Mouse (Mus musculus) limb, embryonic 14.5 days (tissue): ENCODE results near the gene Arhgap22. TPM values are rescaled to one million over a fixed set of nuclear protein-coding genes. Genes with fewer than 3 reads are reported as not detected.

Experiments
- ATAC-seq: fragments of 200-750 bp; cut with Nextera tagmentation; 2 replicates; pipeline ENCODE4 v1.8.0; 2017; ENCODE audit warnings: low read depth, moderate number of reproducible peaks, moderate TSS enrichment; ENCODE audit not compliant: low FRiP score
- DNase-seq: peaks from one replicate; pipeline ENCODE4 v3.0.0-alpha.2; 2015; ENCODE audit warnings: low spot score
- H3K27ac ChIP-seq: fragments of 300-500 bp; sonication (generic); replicated peaks from 2 replicates; pipeline ENCODE4 v1.5.1; 2014; ENCODE audit warnings: low read depth, mild to moderate bottlenecking, low read length, moderate library complexity, mixed read lengths
- H3K27me3 ChIP-seq: fragments of 300-500 bp; sonication (generic); 2 replicates; pipeline ENCODE4 v1.6.1; 2014; ENCODE audit warnings: low read length, mixed read lengths; ENCODE audit not compliant: control insufficient read depth, insufficient read depth
- H3K36me3 ChIP-seq: fragments of 300-500 bp; sonication (generic); 2 replicates; pipeline ENCODE4 v1.6.1; 2014; ENCODE audit warnings: mild to moderate bottlenecking, low read length, moderate library complexity, mixed read lengths; ENCODE audit not compliant: control insufficient read depth, insufficient read depth
- H3K4me1 ChIP-seq: fragments of 300-500 bp; sonication (generic); 2 replicates; pipeline ENCODE4 v1.6.1; 2014; ENCODE audit warnings: antibody characterized with exemption, low read length, mixed read lengths; ENCODE audit not compliant: control insufficient read depth, insufficient read depth
- H3K4me2 ChIP-seq: fragments of 300-500 bp; sonication (generic); replicated peaks from 2 replicates; pipeline ENCODE4 v1.6.1; 2014; ENCODE audit warnings: low read depth, mild to moderate bottlenecking, low read length, moderate library complexity; ENCODE audit not compliant: severe bottlenecking
- H3K4me3 ChIP-seq: fragments of 300-500 bp; sonication (generic); replicated peaks from 2 replicates; pipeline ENCODE4 v1.5.1; 2014; ENCODE audit warnings: low read length
- H3K9ac ChIP-seq: fragments of 300-500 bp; sonication (generic); 2 replicates; pipeline ENCODE4 v1.6.1; 2014; ENCODE audit warnings: mild to moderate bottlenecking, low read depth, low read length, moderate library complexity; ENCODE audit not compliant: severe bottlenecking
- H3K9me3 ChIP-seq: fragments of 300-500 bp; sonication (generic); 2 replicates; pipeline ENCODE4 v1.6.1; 2016; ENCODE audit warnings: low read length; ENCODE audit not compliant: control insufficient read depth
- POLR2A ChIP-seq: fragments of 200-500 bp; IDR thresholded peaks from 2 replicates; pipeline ENCODE4 v1.8.0; 2012; ENCODE audit warnings: inconsistent platforms, mild to moderate bottlenecking, moderate library complexity, borderline replicate concordance; ENCODE audit not compliant: insufficient read depth, insufficient read length; ENCODE audit errors: extremely low read depth
- WGBS: fragments of 180-500 bp; shearing (Covaris S2); extraction: QIAGEN DNeasy Blood & Tissue Kit; methylation state at CpG from one replicate; pipeline ENCODE4 v1.1.7; 2014; 5-methylcytosine and 5-hydroxymethylcytosine counted together
- polyA plus RNA-seq, 2 experiments: library from polyadenylated mRNA; depleted of rRNA in 1 of 2; stranded (reverse) in 1 of 2; unstranded in 1 of 2; fragments of >200 nt; fragmentation: Nextera tagmentation in 1 of 2; extraction: Ambion mirVana in 1 of 2; gene quantifications; 2 replicates each; pipeline versions ENCODE4 v1.2.1 to v1.2.3; 2012 to 2014

The Arhgap22 gene
- polyA plus RNA-seq, 2 experiments, result 4.8 to 5.3 TPM

GRCm38 (mm10) chr14:33300591-33300990 is 86.8 kb downstream of the Arhgap22 start:
- ATAC-seq (no peak), DNase-seq (no peak)
- H3K36me3 ChIP-seq, result no peaks in the 10 kb centered on the region
- no peaks in the 10 kb centered on the region for H3K27me3 ChIP-seq
- H3K4me2 ChIP-seq, result no peak overlapping the region
- no peak overlapping the region for H3K27ac ChIP-seq
- H3K9ac ChIP-seq, result no peak overlapping the region
- WGBS, result 69% methylated on average over 2 of the region's 2 CpGs
- no peaks in the 10 kb centered on the region; the same call in 1 of the 2 replicates for H3K4me1 ChIP-seq
- H3K4me3 ChIP-seq, result no peak overlapping the region
- no peaks in the 10 kb centered on the region for H3K9me3 ChIP-seq
- no peak for TF ChIP-seq POLR2A

GRCm38 (mm10) chr14:33303348-33303819 is 89.6 kb downstream of the Arhgap22 start:
- no peak overlapping the region for H3K27ac ChIP-seq
- H3K4me1 ChIP-seq, result no peaks in the 10 kb centered on the region; the same call in 1 of the 2 replicates
- H3K9me3 ChIP-seq, result no peaks in the 10 kb centered on the region
- no peak overlapping the region for H3K4me3 ChIP-seq
- no peaks in the 10 kb centered on the region for H3K36me3 ChIP-seq
- 20% methylated on average over 9 of the region's 9 CpGs for WGBS
- H3K9ac ChIP-seq, result no peak overlapping the region
- H3K4me2 ChIP-seq, result no peak overlapping the region
- TF ChIP-seq POLR2A, result no peak
- H3K27me3 ChIP-seq, result no peaks in the 10 kb centered on the region
- DNase-seq, result peak; percentile 91
- peak; percentile 67 for ATAC-seq

DNA sequence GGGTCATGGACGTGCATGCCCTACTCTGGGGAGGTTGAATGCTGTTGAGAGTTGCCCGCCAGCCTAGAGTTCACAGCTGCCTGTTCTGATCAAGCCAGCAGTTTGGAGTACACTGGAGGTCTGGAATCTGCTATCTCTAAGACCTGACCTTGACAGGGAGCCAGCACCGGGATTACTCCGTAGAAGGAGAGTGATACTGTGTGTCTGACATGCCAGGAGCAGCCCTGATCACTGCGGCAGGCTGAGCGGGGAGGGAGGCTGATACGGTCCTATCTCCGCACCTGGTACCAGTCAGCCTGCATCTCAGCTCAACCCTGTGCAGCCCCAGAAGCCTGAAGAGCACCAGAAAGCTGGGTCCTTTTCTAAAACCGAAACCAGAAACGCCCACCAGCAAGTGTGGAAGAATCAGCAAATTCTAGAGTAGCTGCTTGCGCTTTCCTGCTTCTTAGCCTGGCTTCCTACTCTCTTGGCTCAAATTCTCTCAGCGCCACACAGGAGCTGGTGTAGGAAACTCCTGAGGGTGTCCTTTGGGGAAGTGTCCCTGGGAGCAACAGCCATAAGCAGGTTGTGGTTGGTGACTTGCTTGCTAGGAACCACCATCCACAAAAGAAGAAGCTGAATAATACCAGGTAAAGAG is 91.9 kb downstream of the Arhgap22 start:
- 68% methylated on average over 12 of the region's 12 CpGs for WGBS
- Histone ChIP-seq H3K4me1 (no peaks in the 10 kb centered on the region; the same call in 1 of the 2 replicates), H3K36me3 (no peaks in the 10 kb centered on the region), H3K27me3 (no peaks in the 10 kb centered on the region), H3K9ac (no peak overlapping the region), H3K27ac (no peak overlapping the region), H3K9me3 (no peaks in the 10 kb centered on the region), H3K4me2 (no peak overlapping the region), H3K4me3 (no peak overlapping the region)
- TF ChIP-seq POLR2A, result no peak
- ATAC-seq (no peak), DNase-seq (no peak)

GRCm38 (mm10) chr14:33310719-33311118 is 96.9 kb downstream of the Arhgap22 start:
- no peak for TF ChIP-seq POLR2A
- no peak overlapping the region for H3K27ac ChIP-seq
- no peaks in the 10 kb centered on the region for H3K27me3 ChIP-seq
- no peak overlapping the region for H3K9ac ChIP-seq
- no peak for ATAC-seq
- no peaks in the 10 kb centered on the region for H3K4me1 ChIP-seq
- H3K4me2 ChIP-seq, result no peak overlapping the region
- no peaks in the 10 kb centered on the region for H3K9me3 ChIP-seq
- H3K4me3 ChIP-seq, result no peak overlapping the region
- no peaks in the 10 kb centered on the region for H3K36me3 ChIP-seq
- no peak for DNase-seq
- WGBS, result 38% methylated on average over 4 of the region's 4 CpGs

DNA sequence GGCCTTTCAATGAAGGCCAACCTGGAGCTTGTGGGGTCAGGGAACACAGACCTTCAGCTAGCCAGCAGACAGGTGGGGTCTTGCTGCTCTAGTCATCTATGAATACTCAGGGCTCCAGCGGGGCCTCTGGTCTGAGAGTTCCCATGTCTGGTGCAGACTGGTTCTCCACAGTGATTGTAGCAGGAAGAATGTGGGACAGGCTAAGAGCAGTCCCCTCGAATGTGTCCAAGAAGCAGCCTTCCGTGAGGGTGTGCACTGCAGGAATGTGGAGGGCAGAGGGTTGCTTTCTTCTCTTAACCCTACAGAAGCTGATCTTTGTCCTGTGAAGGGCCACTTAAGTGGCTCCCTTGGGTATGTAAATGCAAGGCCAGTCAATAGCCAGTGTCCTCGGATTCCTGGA is 98.5 kb downstream of the Arhgap22 start:
- DNase-seq (no peak), ATAC-seq (no peak)

More for the DNA sequence above, 98.5 kb downstream of the Arhgap22 start:
- TF ChIP-seq POLR2A, result no peak
- H3K27me3 ChIP-seq, result no peaks in the 10 kb centered on the region
- no peak overlapping the region for H3K27ac ChIP-seq
- H3K9me3 ChIP-seq, result no peaks in the 10 kb centered on the region
- H3K9ac ChIP-seq, result no peak overlapping the region
- WGBS, result 74% methylated on average over 4 of the region's 4 CpGs
- no peak overlapping the region for H3K4me2 ChIP-seq
- no peaks in the 10 kb centered on the region for H3K4me1 ChIP-seq
- H3K4me3 ChIP-seq, result no peak overlapping the region
- no peaks in the 10 kb centered on the region for H3K36me3 ChIP-seq
